Mouse (Mus musculus) NIH3T3 (cell line): ENCODE results near the gene Phactr4.

Experiments used
- DNase-seq: peaks from one replicate; pipeline ENCODE4 v3.0.0-alpha.2; 2012; ENCODE audit warnings: low read depth

Phactr4 gene

GRCm38 (mm10) chr4:132338943-132339342 is 83.3 kb downstream of the Phactr4 start:
- no peak for DNase-seq

- no peak for DNase-seq
Measured at GRCm38 (mm10) chr4:132332880-132333279, 89.4 kb downstream of the Phactr4 start.

GRCm38 (mm10) chr4:132331960-132332359 is 90.3 kb downstream of the Phactr4 start:
- DNase-seq = no peak

- DNase-seq = peak; percentile 43
Measured at GRCm38 (mm10) chr4:132329835-132330354, 92.4 kb downstream of the Phactr4 start.

- peak; percentile 95 for DNase-seq
Measured at GRCm38 (mm10) chr4:132329115-132329834, 93.0 kb downstream of the Phactr4 start, which contains the start of gene Trnau1ap. Gene Trnau1ap (minus strand): TSS chr4:132329538.

GRCm38 (mm10) chr4:132328391-132328982 is 93.8 kb downstream of the Phactr4 start:
- DNase-seq = peak; percentile 7

- no peak for DNase-seq
Measured at GRCm38 (mm10) chr4:132326481-132326880, 95.8 kb downstream of the Phactr4 start.

GRCm38 (mm10) chr4:132315711-132316110 is 106.6 kb downstream of the Phactr4 start:
- DNase-seq = no peak

- no peak for DNase-seq
Measured at GRCm38 (mm10) chr4:132312627-132313026, 109.7 kb downstream of the Phactr4 start.

GRCm38 (mm10) chr4:132311801-132312200 is 110.5 kb downstream of the Phactr4 start:
- DNase-seq = no peak

GRCm38 (mm10) chr4:132311209-132311608 is 111.1 kb downstream of the Phactr4 start:
- no peak for DNase-seq

GRCm38 (mm10) chr4:132309849-132310472 is 112.3 kb downstream of the Phactr4 start:
- DNase-seq = peak; percentile 81

- DNase-seq = peak; percentile 40
Measured at GRCm38 (mm10) chr4:132309140-132309848, 113.0 kb downstream of the Phactr4 start.

GRCm38 (mm10) chr4:132308437-132309139 is 113.7 kb downstream of the Phactr4 start:
- DNase-seq = peak; percentile 92

- DNase-seq = no peak
Measured at GRCm38 (mm10) chr4:132306004-132306403, 116.3 kb downstream of the Phactr4 start.
